Mouse (Mus musculus): ENCODE data around the gene Rbfox1. TPM values are rescaled to one million over a fixed set of nuclear protein-coding genes. Genes with fewer than 3 reads are reported as not detected.
A peak's percentile ranks its signal among the peaks of the same experiment; 100 is the strongest.

Rbfox1 gene
- polyA plus RNA-seq, 1 experiment from 2014 or later: 4.7 TPM

DNA sequence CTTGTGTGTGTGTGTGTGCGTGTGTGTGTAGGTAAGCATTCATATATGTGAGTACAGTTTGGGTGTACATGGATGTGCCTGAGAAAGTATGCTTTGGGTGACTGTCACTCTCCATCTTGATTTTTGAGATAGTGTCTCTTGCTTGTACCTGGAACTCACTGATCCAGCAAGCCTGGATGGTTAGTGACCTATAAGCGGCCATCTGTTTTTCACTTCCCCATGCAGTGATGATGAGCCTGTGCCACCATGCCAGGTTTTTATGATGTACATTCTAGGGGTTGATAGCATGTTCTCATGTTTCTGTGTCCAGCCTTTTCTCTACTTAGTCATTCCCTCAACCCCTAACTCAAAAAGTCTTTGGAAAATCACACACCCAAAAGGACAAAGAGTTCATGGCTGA lies 976.5 kb downstream of the Rbfox1 start:
- no peaks in the 10 kb centered on the region for H3K4me1 ChIP-seq (ENCODE audit: control insufficient read depth in 2 of 2, insufficient read depth in 2 of 2, low read length in 2 of 2)
- H3K4me3 ChIP-seq (ENCODE audit: control insufficient read depth in 1 of 2, insufficient read depth in 1 of 2, low read depth in 1 of 2, low read length in 2 of 2): no peak overlapping the region
- no peaks in the 10 kb centered on the region for H3K36me3 ChIP-seq (ENCODE audit: control insufficient read depth, insufficient read depth, low read length)
- no peak for ATAC-seq (ENCODE audit: insufficient number of reproducible peaks, insufficient read depth, low FRiP score, low read depth)
- H3K9me3 ChIP-seq (ENCODE audit: control insufficient read depth, low read length): no peaks in the 10 kb centered on the region
- WGBS: 75% methylated on average over 2 of the region's 2 CpGs
- H3K27ac ChIP-seq (replicated peaks in 1 of 2; ENCODE audit: control insufficient read depth in 1 of 2, insufficient read depth in 1 of 2, low read depth in 2 of 2, low read length in 2 of 2): no peak overlapping the region
- H3K4me2 ChIP-seq (ENCODE audit: low read length): no peak overlapping the region
- H3K27me3 ChIP-seq (ENCODE audit: control insufficient read depth, insufficient read depth, low read length): no peaks in the 10 kb centered on the region
- H3K9ac ChIP-seq (ENCODE audit: low read length): no peak overlapping the region

DNA sequence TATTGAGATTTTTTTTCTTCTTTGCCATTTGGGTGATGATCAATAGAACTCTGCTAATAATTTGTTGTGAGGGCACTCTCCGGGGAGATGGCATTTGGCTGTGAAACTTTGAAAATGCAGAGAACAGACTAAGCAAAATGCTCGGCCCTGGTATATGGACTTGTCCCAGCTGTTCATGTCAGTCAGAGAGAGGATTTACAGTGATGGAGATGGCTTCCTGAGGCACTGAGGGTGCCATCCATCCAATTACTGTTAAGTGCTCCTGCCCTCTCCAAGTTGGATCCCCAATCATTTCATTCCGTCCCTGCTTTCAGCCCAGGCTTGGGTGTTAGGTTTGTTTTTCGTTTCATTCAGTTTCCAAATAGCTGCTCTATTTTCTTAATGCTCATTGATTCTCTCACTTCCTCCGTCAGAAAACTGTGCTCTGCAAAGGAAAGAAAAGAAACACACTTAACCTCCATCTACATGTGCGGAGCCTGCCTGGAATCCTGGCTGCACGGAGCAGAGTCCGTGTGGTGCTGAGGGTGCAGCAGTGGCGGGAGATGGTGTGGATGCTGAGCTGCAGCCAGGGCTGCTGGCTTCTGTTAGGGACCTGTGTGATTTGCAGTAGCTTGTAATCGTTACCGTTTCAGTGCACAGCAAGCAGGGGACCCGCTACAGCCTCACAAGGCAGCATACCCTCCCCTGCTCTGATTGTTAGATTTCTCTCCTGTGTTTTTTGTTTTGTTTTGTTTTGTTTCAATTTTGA lies 997.7 kb downstream of the Rbfox1 start:
- no peak overlapping the region for H3K9ac ChIP-seq (ENCODE audit: low read length)
- H3K9me3 ChIP-seq (ENCODE audit: control insufficient read depth, low read length): no peaks in the 10 kb centered on the region
- no peaks in the 10 kb centered on the region for H3K4me1 ChIP-seq (ENCODE audit: control insufficient read depth in 2 of 2, insufficient read depth in 2 of 2, low read length in 2 of 2)
- no peak for ATAC-seq (ENCODE audit: insufficient number of reproducible peaks, insufficient read depth, low FRiP score, low read depth)
- no peak overlapping the region for H3K4me3 ChIP-seq (ENCODE audit: control insufficient read depth in 1 of 2, insufficient read depth in 1 of 2, low read depth in 1 of 2, low read length in 2 of 2)
- WGBS: 53% methylated on average over 12 of the region's 12 CpGs
- no peaks in the 10 kb centered on the region for H3K27me3 ChIP-seq (ENCODE audit: control insufficient read depth, insufficient read depth, low read length)
- no peaks in the 10 kb centered on the region for H3K36me3 ChIP-seq (ENCODE audit: control insufficient read depth, insufficient read depth, low read length)
- H3K27ac ChIP-seq (replicated peaks in 1 of 2; ENCODE audit: control insufficient read depth in 1 of 2, insufficient read depth in 1 of 2, low read depth in 2 of 2, low read length in 2 of 2): no peak overlapping the region
- no peak overlapping the region for H3K4me2 ChIP-seq (ENCODE audit: low read length)

DNA sequence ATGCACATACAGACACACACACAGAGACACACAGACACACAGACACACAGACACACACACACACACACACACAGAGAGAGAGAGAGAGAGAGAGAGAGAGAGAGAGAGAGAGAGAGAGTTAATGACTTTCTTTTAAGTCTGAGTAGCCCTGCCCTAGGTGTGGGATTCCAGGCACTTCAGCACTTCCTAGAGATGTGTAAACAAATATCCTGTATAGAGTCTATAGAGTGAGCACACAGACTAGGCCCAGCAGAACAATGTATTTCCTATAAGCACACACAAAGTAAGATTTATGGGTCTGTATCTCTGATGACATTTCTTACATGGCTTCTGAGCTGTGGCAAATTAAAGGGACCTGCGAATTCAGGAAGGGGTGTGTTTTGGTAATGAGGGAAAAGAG lies 998.6 kb downstream of the Rbfox1 start:
- no peak overlapping the region for H3K27ac ChIP-seq (replicated peaks in 1 of 2; ENCODE audit: control insufficient read depth in 1 of 2, insufficient read depth in 1 of 2, low read depth in 2 of 2, low read length in 2 of 2)
- 81% methylated on average over 1 of the region's 1 CpGs for WGBS
- H3K4me1 ChIP-seq (ENCODE audit: control insufficient read depth in 2 of 2, insufficient read depth in 2 of 2, low read length in 2 of 2): no peaks in the 10 kb centered on the region
- H3K9me3 ChIP-seq (ENCODE audit: control insufficient read depth, low read length): no peaks in the 10 kb centered on the region
- no peaks in the 10 kb centered on the region for H3K36me3 ChIP-seq (ENCODE audit: control insufficient read depth, insufficient read depth, low read length)
- H3K4me3 ChIP-seq (ENCODE audit: control insufficient read depth in 1 of 2, insufficient read depth in 1 of 2, low read depth in 1 of 2, low read length in 2 of 2): no peak overlapping the region
- H3K9ac ChIP-seq (ENCODE audit: low read length): no peak overlapping the region
- H3K27me3 ChIP-seq (ENCODE audit: control insufficient read depth, insufficient read depth, low read length): no peaks in the 10 kb centered on the region
- ATAC-seq (ENCODE audit: insufficient number of reproducible peaks, insufficient read depth, low FRiP score, low read depth): no peak
- H3K4me2 ChIP-seq (ENCODE audit: low read length): no peak overlapping the region

DNA sequence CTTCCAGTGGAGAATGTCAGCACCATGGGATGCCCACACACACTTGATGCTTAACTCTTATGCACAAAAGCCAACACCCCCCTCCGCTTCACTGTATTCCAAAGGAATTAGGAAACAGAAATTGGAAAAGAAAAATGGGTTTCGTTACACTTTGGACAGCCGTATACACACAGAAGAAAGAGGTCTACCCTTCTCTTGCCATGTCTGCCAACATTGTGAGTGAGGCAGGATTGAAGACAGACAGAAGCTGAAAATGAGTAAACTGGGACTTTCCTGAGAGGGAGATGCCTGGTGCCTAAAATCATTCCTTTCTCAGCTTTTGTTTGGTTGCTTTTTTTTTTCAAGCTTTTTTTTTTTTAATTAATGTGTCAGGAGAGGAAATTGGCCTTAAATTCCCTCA lies 1000.5 kb downstream of the Rbfox1 start:
- H3K36me3 ChIP-seq (ENCODE audit: control insufficient read depth, insufficient read depth, low read length): no peaks in the 10 kb centered on the region
- no peak overlapping the region for H3K4me3 ChIP-seq (ENCODE audit: control insufficient read depth in 1 of 2, insufficient read depth in 1 of 2, low read depth in 1 of 2, low read length in 2 of 2)
- H3K27me3 ChIP-seq (ENCODE audit: control insufficient read depth, insufficient read depth, low read length): no peaks in the 10 kb centered on the region
- no peak overlapping the region for H3K9ac ChIP-seq (ENCODE audit: low read length)
- no peak overlapping the region for H3K27ac ChIP-seq (replicated peaks in 1 of 2; ENCODE audit: control insufficient read depth in 1 of 2, insufficient read depth in 1 of 2, low read depth in 2 of 2, low read length in 2 of 2)
- 74% methylated on average over 3 of the region's 3 CpGs for WGBS
- no peak for ATAC-seq (ENCODE audit: insufficient number of reproducible peaks, insufficient read depth, low FRiP score, low read depth)
- no peaks in the 10 kb centered on the region for H3K9me3 ChIP-seq (ENCODE audit: control insufficient read depth, low read length)
- H3K4me2 ChIP-seq (ENCODE audit: low read length): no peak overlapping the region
- no peaks in the 10 kb centered on the region for H3K4me1 ChIP-seq (ENCODE audit: control insufficient read depth in 2 of 2, insufficient read depth in 2 of 2, low read length in 2 of 2)

DNA sequence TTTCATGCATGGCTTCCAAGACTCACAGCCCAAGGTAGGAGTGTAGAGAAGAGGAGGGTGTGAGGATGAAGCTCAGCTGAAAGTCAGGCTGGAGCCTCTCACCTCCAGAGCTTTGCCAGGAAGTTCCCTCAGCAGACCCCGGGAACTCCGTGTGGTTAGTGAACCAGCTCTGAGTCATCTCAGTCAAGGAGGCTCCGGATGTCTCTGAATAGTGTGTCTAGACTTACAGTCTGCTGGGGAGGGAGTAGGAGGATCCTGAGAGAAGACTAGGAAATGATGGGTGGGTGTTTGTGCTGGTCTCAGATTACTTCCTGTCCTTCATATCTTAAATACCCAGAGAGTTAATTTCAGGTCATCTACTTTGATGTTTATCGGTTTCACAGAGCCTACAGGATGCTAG lies 1004.1 kb downstream of the Rbfox1 start:
- H3K4me1 ChIP-seq (ENCODE audit: control insufficient read depth in 2 of 2, insufficient read depth in 2 of 2, low read length in 2 of 2): no peaks in the 10 kb centered on the region
- WGBS: 46% methylated on average over 4 of the region's 4 CpGs

DNA sequence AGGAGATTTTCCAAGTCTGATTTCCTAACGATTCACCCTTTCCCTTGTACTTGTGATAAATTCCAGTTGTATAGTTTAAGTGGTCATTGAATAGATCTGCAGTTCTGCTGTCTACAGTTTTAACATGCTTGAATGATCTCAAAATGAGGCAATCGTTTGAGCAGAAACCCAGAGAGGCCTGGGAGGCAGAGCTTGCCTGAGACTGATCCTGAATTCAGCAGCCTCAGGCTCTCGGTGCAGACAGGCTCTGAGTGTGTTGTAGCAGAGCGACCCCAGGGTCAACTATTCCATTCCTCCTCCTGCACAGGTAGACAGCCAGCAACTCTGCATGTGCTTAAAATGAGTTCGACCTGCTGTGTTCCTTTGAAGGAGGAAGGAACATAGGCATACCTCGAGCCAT lies 1012.6 kb downstream of the Rbfox1 start:
- ATAC-seq (ENCODE audit: insufficient number of reproducible peaks, insufficient read depth, low FRiP score, low read depth): no peak
- Histone ChIP-seq H3K4me1 (ENCODE audit: control insufficient read depth in 2 of 2, insufficient read depth in 2 of 2, low read length in 2 of 2) (no peaks in the 10 kb centered on the region), H3K27me3 (ENCODE audit: control insufficient read depth, insufficient read depth, low read length) (no peaks in the 10 kb centered on the region), H3K36me3 (ENCODE audit: control insufficient read depth, insufficient read depth, low read length) (no peaks in the 10 kb centered on the region), H3K9me3 (ENCODE audit: control insufficient read depth, low read length) (no peaks in the 10 kb centered on the region), H3K4me2 (ENCODE audit: low read length) (no peak overlapping the region), H3K4me3 (ENCODE audit: control insufficient read depth in 1 of 2, insufficient read depth in 1 of 2, low read depth in 1 of 2, low read length in 2 of 2) (no peak overlapping the region), H3K27ac (replicated peaks in 1 of 2; ENCODE audit: control insufficient read depth in 1 of 2, insufficient read depth in 1 of 2, low read depth in 2 of 2, low read length in 2 of 2) (no peak overlapping the region), H3K9ac (ENCODE audit: low read length) (no peak overlapping the region)
- 55% methylated on average over 6 of the region's 6 CpGs for WGBS

More for the DNA sequence above, 1004.1 kb downstream of the Rbfox1 start:
- Histone ChIP-seq H3K36me3 (ENCODE audit: control insufficient read depth, insufficient read depth, low read length) (no peaks in the 10 kb centered on the region), H3K4me3 (ENCODE audit: control insufficient read depth in 1 of 2, insufficient read depth in 1 of 2, low read depth in 1 of 2, low read length in 2 of 2) (no peak overlapping the region), H3K9me3 (ENCODE audit: control insufficient read depth, low read length) (no peaks in the 10 kb centered on the region), H3K4me2 (ENCODE audit: low read length) (no peak overlapping the region), H3K27ac (replicated peaks in 1 of 2; ENCODE audit: control insufficient read depth in 1 of 2, insufficient read depth in 1 of 2, low read depth in 2 of 2, low read length in 2 of 2) (no peak overlapping the region), H3K9ac (ENCODE audit: low read length) (no peak overlapping the region), H3K27me3 (ENCODE audit: control insufficient read depth, insufficient read depth, low read length) (no peaks in the 10 kb centered on the region)
- ATAC-seq (ENCODE audit: insufficient number of reproducible peaks, insufficient read depth, low FRiP score, low read depth): peak; percentile 59; the same call in 1 of the 2 replicates

DNA sequence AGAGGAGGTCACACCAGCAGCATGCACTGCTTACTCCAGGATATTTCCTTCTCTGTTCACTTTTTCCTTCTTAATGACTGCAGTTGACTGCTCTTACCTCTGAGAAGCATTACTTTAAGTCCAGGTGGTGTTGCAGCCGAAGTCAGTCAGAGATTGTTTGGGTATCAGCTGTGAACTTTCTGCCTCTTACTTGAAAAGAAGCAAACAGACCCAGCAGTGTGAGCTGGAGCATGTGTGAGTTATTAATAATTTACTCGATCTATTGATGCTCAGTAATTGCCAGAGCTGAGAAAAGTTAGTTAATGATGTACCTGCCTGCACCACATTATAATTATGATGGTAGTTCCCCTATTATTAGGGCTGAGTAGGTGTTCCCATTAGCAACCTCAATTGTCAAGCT lies 1014.9 kb downstream of the Rbfox1 start:
- Histone ChIP-seq H3K36me3 (ENCODE audit: control insufficient read depth, insufficient read depth, low read length) (no peaks in the 10 kb centered on the region), H3K4me2 (ENCODE audit: low read length) (no peak overlapping the region), H3K27ac (replicated peaks in 1 of 2; ENCODE audit: control insufficient read depth in 1 of 2, insufficient read depth in 1 of 2, low read depth in 2 of 2, low read length in 2 of 2) (no peak overlapping the region), H3K9ac (ENCODE audit: low read length) (no peak overlapping the region), H3K9me3 (ENCODE audit: control insufficient read depth, low read length) (no peaks in the 10 kb centered on the region), H3K4me1 (ENCODE audit: control insufficient read depth in 2 of 2, insufficient read depth in 2 of 2, low read length in 2 of 2) (no peaks in the 10 kb centered on the region), H3K27me3 (ENCODE audit: control insufficient read depth, insufficient read depth, low read length) (no peaks in the 10 kb centered on the region), H3K4me3 (ENCODE audit: control insufficient read depth in 1 of 2, insufficient read depth in 1 of 2, low read depth in 1 of 2, low read length in 2 of 2) (no peak overlapping the region)
- 67% methylated on average over 2 of the region's 2 CpGs for WGBS
- ATAC-seq (ENCODE audit: insufficient number of reproducible peaks, insufficient read depth, low FRiP score, low read depth): no peak

DNA sequence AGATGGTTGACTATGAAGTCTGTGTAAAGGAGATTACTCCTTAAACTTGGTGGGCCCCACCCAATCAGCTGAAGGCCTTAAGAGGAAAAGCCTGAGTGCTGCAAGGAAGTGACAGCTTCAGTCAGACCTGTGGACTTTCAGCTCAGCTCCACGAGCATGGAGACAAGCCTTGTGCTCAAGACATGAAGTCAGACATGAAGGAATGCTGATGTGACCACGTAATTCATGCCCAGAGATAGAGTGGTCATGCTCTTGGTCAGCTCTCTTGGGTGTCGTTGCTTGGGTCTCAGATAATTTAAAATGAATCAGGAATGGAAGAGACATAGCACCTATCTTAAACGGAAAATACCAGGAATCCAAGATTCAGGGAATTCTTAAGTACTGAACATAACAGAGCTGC lies 1019.8 kb downstream of the Rbfox1 start:
- no peak overlapping the region for H3K4me2 ChIP-seq (ENCODE audit: low read length)
- ATAC-seq (ENCODE audit: insufficient number of reproducible peaks, insufficient read depth, low FRiP score, low read depth): no peak

More for the DNA sequence above, 1019.8 kb downstream of the Rbfox1 start:
- H3K27me3 ChIP-seq (ENCODE audit: control insufficient read depth, insufficient read depth, low read length): no peaks in the 10 kb centered on the region
- peaks cover 0 to 3% of the 10 kb centered on the region in 2 experiments; a peak in 1 of 4 replicates for H3K4me1 ChIP-seq (ENCODE audit: control insufficient read depth in 2 of 2, insufficient read depth in 2 of 2, low read length in 2 of 2)
- WGBS: 39% methylated on average over 4 of the region's 4 CpGs
- no peak overlapping the region for H3K9ac ChIP-seq (ENCODE audit: low read length)
- H3K9me3 ChIP-seq (ENCODE audit: control insufficient read depth, low read length): no peaks in the 10 kb centered on the region
- no peaks in the 10 kb centered on the region for H3K36me3 ChIP-seq (ENCODE audit: control insufficient read depth, insufficient read depth, low read length)
- H3K27ac ChIP-seq (replicated peaks in 1 of 2; ENCODE audit: control insufficient read depth in 1 of 2, insufficient read depth in 1 of 2, low read depth in 2 of 2, low read length in 2 of 2): no peak overlapping the region
- H3K4me3 ChIP-seq (ENCODE audit: control insufficient read depth in 1 of 2, insufficient read depth in 1 of 2, low read depth in 1 of 2, low read length in 2 of 2): no peak overlapping the region
